Mouse (Mus musculus): ENCODE data around the gene Arfgef3. TPM values are rescaled to one million over a fixed set of nuclear protein-coding genes. Genes with fewer than 3 reads are reported as not detected.
A peak's percentile ranks its signal among the peaks of the same experiment; 100 is the strongest.

The Arfgef3 gene
- total RNA-seq, 1 experiment, result 3.6 TPM

GRCm38 (mm10) chr10:18777546-18777945, 33.8 kb upstream of the Arfgef3 start:
- Histone ChIP-seq H3K9ac (ENCODE audit: insufficient read depth, low read depth, low read length, poor library complexity, severe bottlenecking) (no peak overlapping the region), H3K27ac (ENCODE audit: insufficient read depth, low read depth, low read length, poor library complexity, severe bottlenecking) (no peak overlapping the region), H3K36me3 (ENCODE audit: control insufficient read depth, insufficient read depth, low read length, poor library complexity, severe bottlenecking) (no peaks in the 10 kb centered on the region), H3K4me3 (ENCODE audit: insufficient read depth in 1 of 2, low read depth in 1 of 2, low read length in 2 of 2, poor library complexity in 1 of 2, severe bottlenecking in 1 of 2) (no peak overlapping the region), H3K4me1 (ENCODE audit: control insufficient read depth in 2 of 2, insufficient read depth in 2 of 2, low read length in 2 of 2, poor library complexity in 1 of 2) (no peaks in the 10 kb centered on the region), H3K9me3 (ENCODE audit: control insufficient read depth, insufficient read depth, low read depth, low read length) (no peaks in the 10 kb centered on the region)
- in situ Hi-C loops (cut with MboI; ENCODE audit: low sequenced_read_pairs in 2 of 2, unreplicated experiment in 2 of 2), result no loop called here
- TF ChIP-seq MAFK (IDR thresholded peaks at IDR 0.05; ENCODE audit: insufficient read depth, low read depth, low read length), result no peak
- no peak for TF ChIP-seq CHD2 (IDR thresholded peaks at IDR 0.05; ENCODE audit: low read depth, low read length)
- TF ChIP-seq HCFC1 (IDR thresholded peaks at IDR 0.05; ENCODE audit: borderline replicate concordance, insufficient read depth, low read length), result no peak
- TF ChIP-seq ZC3H11A (IDR thresholded peaks at IDR 0.05; ENCODE audit: borderline replicate concordance, low read depth, low read length), result no peak
- no peak for TF ChIP-seq ZNF384 (IDR thresholded peaks at IDR 0.05; ENCODE audit: low read depth, low read length)
- DNase-seq (ENCODE audit: low read depth, low spot score), result no peak

- Histone ChIP-seq H3K9ac (ENCODE audit: insufficient read depth, low read depth, low read length, poor library complexity, severe bottlenecking) (no peak overlapping the region), H3K36me3 (ENCODE audit: control insufficient read depth, insufficient read depth, low read length, poor library complexity, severe bottlenecking) (no peaks in the 10 kb centered on the region), H3K9me3 (ENCODE audit: control insufficient read depth, insufficient read depth, low read depth, low read length) (no peaks in the 10 kb centered on the region), H3K4me1 (ENCODE audit: control insufficient read depth in 2 of 2, insufficient read depth in 2 of 2, low read length in 2 of 2, poor library complexity in 1 of 2) (no peaks in the 10 kb centered on the region), H3K27ac (ENCODE audit: insufficient read depth, low read depth, low read length, poor library complexity, severe bottlenecking) (no peak overlapping the region), H3K4me3 (ENCODE audit: insufficient read depth in 1 of 2, low read depth in 1 of 2, low read length in 2 of 2, poor library complexity in 1 of 2, severe bottlenecking in 1 of 2) (no peak overlapping the region)
- DNase-seq (ENCODE audit: low read depth, low spot score), result no peak
- TF ChIP-seq HCFC1 (IDR thresholded peaks at IDR 0.05; ENCODE audit: borderline replicate concordance, insufficient read depth, low read length) (no peak), MAFK (IDR thresholded peaks at IDR 0.05; ENCODE audit: insufficient read depth, low read depth, low read length) (no peak), ZC3H11A (IDR thresholded peaks at IDR 0.05; ENCODE audit: borderline replicate concordance, low read depth, low read length) (no peak), ZNF384 (IDR thresholded peaks at IDR 0.05; ENCODE audit: low read depth, low read length) (no peak), CHD2 (IDR thresholded peaks at IDR 0.05; ENCODE audit: low read depth, low read length) (no peak)
- in situ Hi-C loops (cut with MboI; ENCODE audit: low sequenced_read_pairs in 2 of 2, unreplicated experiment in 2 of 2), result loop anchor here in 1 of 2 experiments (25.0 kb wide), 1 partner anchor 140 kb away; no protein-coding TSS in a partner anchor
These were observed 28.9 kb upstream of the Arfgef3 start for GRCm38 (mm10) chr10:18772537-18773179.

DNA sequence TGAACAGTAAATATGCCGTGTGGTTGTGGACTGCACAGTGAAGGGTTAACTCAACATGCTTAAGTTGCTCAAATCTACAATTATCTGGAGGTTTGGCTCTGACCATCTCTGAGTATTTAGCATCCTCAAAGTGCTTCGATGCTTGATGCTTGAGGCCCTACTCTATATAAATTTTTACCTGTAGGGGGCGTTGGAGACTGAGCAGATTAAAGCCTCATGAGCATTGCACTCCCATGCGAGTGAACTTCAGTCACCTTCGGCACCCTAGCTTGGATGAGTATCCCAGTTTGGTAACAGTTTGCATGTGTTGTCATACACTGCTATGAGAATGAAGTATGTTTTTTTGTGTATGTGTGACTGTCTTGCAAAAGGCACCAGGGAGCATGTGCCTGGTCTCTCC, 26.2 kb upstream of the Arfgef3 start:
- TF ChIP-seq ZC3H11A (IDR thresholded peaks at IDR 0.05; ENCODE audit: borderline replicate concordance, low read depth, low read length) (0 out of 2 replicates have a peak, but pooled peaks have one; percentile 14), CHD2 (IDR thresholded peaks at IDR 0.05; ENCODE audit: low read depth, low read length) (no peak)
- no peaks in the 10 kb centered on the region for H3K36me3 ChIP-seq (ENCODE audit: control insufficient read depth, insufficient read depth, low read length, poor library complexity, severe bottlenecking)
- H3K4me1 ChIP-seq (ENCODE audit: control insufficient read depth in 2 of 2, insufficient read depth in 2 of 2, low read length in 2 of 2, poor library complexity in 1 of 2), result no peaks in the 10 kb centered on the region
- no peak overlapping the region for H3K9ac ChIP-seq (ENCODE audit: insufficient read depth, low read depth, low read length, poor library complexity, severe bottlenecking)
- no peak overlapping the region for H3K27ac ChIP-seq (ENCODE audit: insufficient read depth, low read depth, low read length, poor library complexity, severe bottlenecking)
- H3K4me3 ChIP-seq (ENCODE audit: insufficient read depth in 1 of 2, low read depth in 1 of 2, low read length in 2 of 2, poor library complexity in 1 of 2, severe bottlenecking in 1 of 2), result no peak overlapping the region
- H3K9me3 ChIP-seq (ENCODE audit: control insufficient read depth, insufficient read depth, low read depth, low read length), result no peaks in the 10 kb centered on the region
- peak; percentile 24 for DNase-seq (ENCODE audit: low read depth, low spot score)
- in situ Hi-C loops (cut with MboI; ENCODE audit: low sequenced_read_pairs in 2 of 2, unreplicated experiment in 2 of 2), result loop anchor here (10.0 to 25.0 kb wide), 2 partner anchors 135 to 142 kb away; no protein-coding TSS in a partner anchor

- Histone ChIP-seq H3K9ac (ENCODE audit: insufficient read depth, low read depth, low read length, poor library complexity, severe bottlenecking) (no peak overlapping the region), H3K4me3 (ENCODE audit: insufficient read depth in 1 of 2, low read depth in 1 of 2, low read length in 2 of 2, poor library complexity in 1 of 2, severe bottlenecking in 1 of 2) (no peak overlapping the region), H3K36me3 (ENCODE audit: control insufficient read depth, insufficient read depth, low read length, poor library complexity, severe bottlenecking) (no peaks in the 10 kb centered on the region), H3K4me1 (ENCODE audit: control insufficient read depth in 2 of 2, insufficient read depth in 2 of 2, low read length in 2 of 2, poor library complexity in 1 of 2) (no peaks in the 10 kb centered on the region), H3K9me3 (ENCODE audit: control insufficient read depth, insufficient read depth, low read depth, low read length) (no peaks in the 10 kb centered on the region), H3K27ac (ENCODE audit: insufficient read depth, low read depth, low read length, poor library complexity, severe bottlenecking) (no peak overlapping the region)
- in situ Hi-C loops (cut with MboI; ENCODE audit: low sequenced_read_pairs in 2 of 2, unreplicated experiment in 2 of 2), result loop anchor here (10.0 to 25.0 kb wide), 2 partner anchors 145 to 152 kb away; no protein-coding TSS in a partner anchor
- DNase-seq (ENCODE audit: low read depth, low spot score), result peak; percentile 77
- TF ChIP-seq MAFK (IDR thresholded peaks at IDR 0.05; ENCODE audit: insufficient read depth, low read depth, low read length) (no peak), ZNF384 (IDR thresholded peaks at IDR 0.05; ENCODE audit: low read depth, low read length) (no peak), ZC3H11A (IDR thresholded peaks at IDR 0.05; ENCODE audit: borderline replicate concordance, low read depth, low read length) (peak; percentile 91; the same call in 1 of the 2 replicates), CHD2 (IDR thresholded peaks at IDR 0.05; ENCODE audit: low read depth, low read length) (no peak)
These were observed 16.5 kb upstream of the Arfgef3 start for GRCm38 (mm10) chr10:18760241-18760640.
